Mouse (Mus musculus): ENCODE measurements around the gene Hist1h1d. TPM values are rescaled to one million over a fixed set of nuclear protein-coding genes. Genes with fewer than 3 reads are reported as not detected.

Gene Hist1h1d
- polyA plus RNA-seq, 2 experiments = 0.61 to 0.62 TPM

DNA sequence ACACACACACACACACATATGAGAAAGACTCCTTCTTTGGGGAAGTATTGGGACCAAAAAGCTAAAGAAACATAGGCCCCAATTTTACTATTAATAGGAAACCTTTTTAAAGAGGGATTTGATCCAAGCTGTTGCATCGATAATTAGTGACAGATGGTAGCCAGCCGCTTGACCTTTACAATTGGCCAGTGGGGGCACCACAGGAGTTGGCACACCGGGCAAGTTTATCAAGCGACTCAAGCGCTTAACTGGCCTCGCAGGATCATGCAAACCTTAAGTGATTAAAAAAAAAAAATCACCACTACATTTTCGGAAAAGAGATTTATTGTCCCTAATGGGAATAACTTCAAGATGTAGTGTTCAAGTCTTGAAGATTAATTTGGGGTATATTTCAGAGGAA, 39.6 kb downstream of the Hist1h1d start:
- no peaks in the 10 kb centered on the region for H3K36me3 ChIP-seq (ENCODE audit: control insufficient read depth, insufficient read depth, low read length)
- H3K4me1 ChIP-seq (ENCODE audit: control insufficient read depth, insufficient read depth, low read length) = peaks cover 8% of the 10 kb centered on the region; the same call in 1 of the 2 replicates
- H3K4me3 ChIP-seq (replicated peaks; ENCODE audit: low read length) = no peak overlapping the region
- H3K9me3 ChIP-seq (ENCODE audit: control insufficient read depth, low read length) = no peaks in the 10 kb centered on the region
- 38% methylated on average over 7 of the region's 7 CpGs for WGBS
- peak overlapping the region; percentile 50; the same call in 1 of the 2 replicates for H3K27ac ChIP-seq (replicated peaks; ENCODE audit: low read depth, low read length)
- no peak overlapping the region for H3K4me2 ChIP-seq (replicated peaks; ENCODE audit: low read depth, low read length, severe bottlenecking)
- no peak overlapping the region for H3K9ac ChIP-seq (ENCODE audit: low read depth, low read length, severe bottlenecking)
- H3K27me3 ChIP-seq (ENCODE audit: control insufficient read depth, insufficient read depth, low read length) = no peaks in the 10 kb centered on the region
- no peak for DNase-seq (ENCODE audit: low spot score)
- no peak for ATAC-seq (ENCODE audit: low FRiP score, low read depth)
- TF ChIP-seq POLR2A (IDR thresholded peaks at IDR 0.05; ENCODE audit: borderline replicate concordance, extremely low read depth, insufficient read depth, insufficient read length) = no peak

DNA sequence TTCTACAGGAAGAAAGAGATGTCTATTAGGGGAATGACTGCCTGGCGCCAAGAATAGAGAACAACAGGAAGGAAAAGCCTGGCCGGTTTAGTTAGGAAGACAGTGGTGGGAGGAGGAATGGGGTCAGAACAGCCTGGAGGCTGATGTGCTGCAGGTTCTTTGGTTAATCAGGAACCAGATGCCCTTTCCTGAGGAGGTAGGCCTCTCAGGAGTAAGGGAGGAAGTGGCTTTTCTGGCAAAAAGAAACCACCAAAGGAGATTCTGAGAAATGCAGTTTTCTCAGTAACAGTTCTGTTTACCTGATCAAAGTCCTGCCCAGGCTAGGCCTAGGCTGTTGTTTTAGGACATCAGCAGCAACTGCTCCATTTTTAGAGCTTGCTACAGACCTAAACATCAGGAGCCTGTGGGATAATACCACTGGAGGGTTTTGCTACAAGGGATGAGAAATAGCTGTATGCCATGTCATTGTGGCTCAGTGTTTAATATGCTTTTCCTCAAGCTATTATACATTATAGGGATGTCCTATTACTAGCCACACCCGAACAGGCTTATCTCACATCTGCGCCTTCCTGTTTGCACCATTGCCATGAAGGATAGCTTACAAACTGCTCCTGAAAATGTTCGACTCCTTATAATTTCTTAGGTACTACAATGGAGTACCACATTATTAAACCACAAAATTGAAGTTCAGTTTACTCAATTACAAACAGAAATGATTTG, 40.1 kb downstream of the Hist1h1d start:
- DNase-seq (ENCODE audit: low spot score) = no peak
- TF ChIP-seq POLR2A (IDR thresholded peaks at IDR 0.05; ENCODE audit: borderline replicate concordance, extremely low read depth, insufficient read depth, insufficient read length) = no peak
- Histone ChIP-seq H3K4me1 (ENCODE audit: control insufficient read depth, insufficient read depth, low read length) (peaks cover 8% of the 10 kb centered on the region; the same call in 1 of the 2 replicates), H3K4me3 (replicated peaks; ENCODE audit: low read length) (no peak overlapping the region), H3K4me2 (replicated peaks; ENCODE audit: low read depth, low read length, severe bottlenecking) (no peak overlapping the region), H3K36me3 (ENCODE audit: control insufficient read depth, insufficient read depth, low read length) (no peaks in the 10 kb centered on the region), H3K27ac (replicated peaks; ENCODE audit: low read depth, low read length) (peak overlapping the region; percentile 50), H3K9ac (ENCODE audit: low read depth, low read length, severe bottlenecking) (no peak overlapping the region), H3K9me3 (ENCODE audit: control insufficient read depth, low read length) (no peaks in the 10 kb centered on the region), H3K27me3 (ENCODE audit: control insufficient read depth, insufficient read depth, low read length) (no peaks in the 10 kb centered on the region)
- no peak for ATAC-seq (ENCODE audit: low FRiP score, low read depth)
- WGBS = 61% methylated on average over 5 of the region's 5 CpGs

DNA sequence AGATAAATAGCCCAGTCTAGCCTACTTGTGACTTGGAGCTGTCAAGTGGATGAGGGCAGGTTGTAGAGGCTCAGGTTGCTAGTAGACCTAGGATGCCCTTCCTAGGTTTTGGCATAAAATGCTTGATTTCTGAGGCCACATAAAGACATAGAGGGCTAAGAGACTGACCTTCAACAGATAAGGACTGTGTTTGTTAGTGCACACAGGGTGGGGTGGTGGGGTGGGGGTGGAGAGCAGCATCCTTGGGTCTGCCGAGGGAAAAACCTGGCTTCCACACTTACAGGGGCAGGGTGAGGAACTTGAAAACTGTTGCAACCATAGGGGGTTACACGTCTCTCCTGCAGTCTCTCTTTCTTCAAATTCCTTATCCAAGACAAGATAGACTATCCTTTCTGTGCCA, 42.1 kb downstream of the Hist1h1d start:
- no peak for DNase-seq (ENCODE audit: low spot score)
- H3K36me3 ChIP-seq (ENCODE audit: control insufficient read depth, insufficient read depth, low read length) = no peaks in the 10 kb centered on the region
- H3K27ac ChIP-seq (replicated peaks; ENCODE audit: low read depth, low read length) = no peak overlapping the region
- H3K4me3 ChIP-seq (replicated peaks; ENCODE audit: low read length) = no peak overlapping the region
- 78% methylated on average over 2 of the region's 2 CpGs for WGBS
- no peak overlapping the region for H3K9ac ChIP-seq (ENCODE audit: low read depth, low read length, severe bottlenecking)
- H3K27me3 ChIP-seq (ENCODE audit: control insufficient read depth, insufficient read depth, low read length) = no peaks in the 10 kb centered on the region
- H3K4me1 ChIP-seq (ENCODE audit: control insufficient read depth, insufficient read depth, low read length) = peaks cover 8% of the 10 kb centered on the region; the same call in 1 of the 2 replicates
- no peak for TF ChIP-seq POLR2A (IDR thresholded peaks at IDR 0.05; ENCODE audit: borderline replicate concordance, extremely low read depth, insufficient read depth, insufficient read length)
- H3K4me2 ChIP-seq (replicated peaks; ENCODE audit: low read depth, low read length, severe bottlenecking) = no peak overlapping the region
- ATAC-seq (ENCODE audit: low FRiP score, low read depth) = no peak
- no peaks in the 10 kb centered on the region for H3K9me3 ChIP-seq (ENCODE audit: control insufficient read depth, low read length)

DNA sequence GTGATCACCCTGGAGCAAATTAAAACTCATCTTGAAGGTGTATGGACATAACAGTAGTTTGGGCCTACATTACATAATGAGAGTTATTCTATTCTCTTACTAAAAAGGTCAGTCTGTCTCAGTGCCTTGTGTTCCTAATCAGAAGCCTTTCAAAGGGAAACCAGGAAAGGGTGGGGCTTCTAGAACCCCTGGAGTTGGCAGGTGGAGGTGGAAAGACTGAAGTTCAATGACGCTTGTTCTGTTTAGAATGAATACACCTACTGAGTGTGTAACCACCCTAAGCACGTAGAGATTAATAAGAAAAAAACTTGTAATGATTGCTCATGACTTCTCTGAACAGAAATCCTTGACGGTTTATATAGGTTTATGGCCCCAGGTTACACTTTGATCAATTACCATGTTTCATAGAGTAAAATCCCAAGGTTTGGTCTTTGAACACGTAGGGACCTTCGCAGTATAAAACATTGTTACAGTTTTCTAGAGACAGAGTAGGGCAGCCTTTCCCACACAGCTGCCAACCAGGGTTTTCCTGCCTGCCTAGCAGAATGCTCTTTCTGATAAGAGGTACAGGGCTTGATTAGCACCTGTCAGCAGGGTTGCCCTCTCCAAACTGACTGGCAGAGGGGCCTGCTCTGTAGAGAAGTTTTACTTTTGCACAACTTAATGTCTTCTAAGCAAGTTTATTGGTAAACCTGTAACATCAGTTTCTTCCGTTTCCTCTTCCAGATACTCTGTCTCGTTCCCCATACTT, 42.7 kb downstream of the Hist1h1d start:
- no peak overlapping the region for H3K9ac ChIP-seq (ENCODE audit: low read depth, low read length, severe bottlenecking)
- DNase-seq (ENCODE audit: low spot score) = no peak
- H3K4me1 ChIP-seq (ENCODE audit: control insufficient read depth, insufficient read depth, low read length) = peaks cover 8% of the 10 kb centered on the region; the same call in 1 of the 2 replicates
- no peak for TF ChIP-seq POLR2A (IDR thresholded peaks at IDR 0.05; ENCODE audit: borderline replicate concordance, extremely low read depth, insufficient read depth, insufficient read length)
- WGBS = 72% methylated on average over 7 of the region's 7 CpGs
- no peaks in the 10 kb centered on the region for H3K27me3 ChIP-seq (ENCODE audit: control insufficient read depth, insufficient read depth, low read length)
- H3K36me3 ChIP-seq (ENCODE audit: control insufficient read depth, insufficient read depth, low read length) = no peaks in the 10 kb centered on the region
- no peak overlapping the region for H3K4me3 ChIP-seq (replicated peaks; ENCODE audit: low read length)
- no peak for ATAC-seq (ENCODE audit: low FRiP score, low read depth)
- no peak overlapping the region for H3K27ac ChIP-seq (replicated peaks; ENCODE audit: low read depth, low read length)
- H3K4me2 ChIP-seq (replicated peaks; ENCODE audit: low read depth, low read length, severe bottlenecking) = no peak overlapping the region
- no peaks in the 10 kb centered on the region for H3K9me3 ChIP-seq (ENCODE audit: control insufficient read depth, low read length)

DNA sequence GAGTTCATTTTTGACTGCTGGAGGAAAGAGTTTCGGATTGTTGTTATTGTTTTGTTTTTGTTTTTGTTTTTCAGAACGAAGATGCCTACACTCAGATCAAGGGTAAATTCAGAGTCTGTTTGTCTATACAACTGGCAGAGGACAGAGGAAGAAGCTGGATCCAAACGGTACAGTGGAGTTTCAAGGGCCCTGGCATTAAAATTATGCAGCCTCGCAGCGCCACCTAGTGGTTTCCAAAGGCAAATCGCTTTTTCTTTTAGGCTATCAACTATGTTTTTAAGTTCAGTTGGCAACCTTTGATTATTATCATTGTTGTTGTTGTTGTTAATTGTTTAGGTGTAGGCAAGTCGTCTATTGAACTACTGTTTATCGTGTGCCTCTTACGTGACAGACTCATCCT, 44.9 kb downstream of the Hist1h1d start:
- H3K4me1 ChIP-seq (ENCODE audit: control insufficient read depth, insufficient read depth, low read length) = peaks cover 4% of the 10 kb centered on the region; the same call in 1 of the 2 replicates
- no peak overlapping the region for H3K9ac ChIP-seq (ENCODE audit: low read depth, low read length, severe bottlenecking)
- WGBS = 7% methylated on average over 9 of the region's 9 CpGs
- ATAC-seq (ENCODE audit: low FRiP score, low read depth) = peak; percentile 60; the same call in 1 of the 2 replicates
- no peaks in the 10 kb centered on the region for H3K9me3 ChIP-seq (ENCODE audit: control insufficient read depth, low read length)
- H3K27me3 ChIP-seq (ENCODE audit: control insufficient read depth, insufficient read depth, low read length) = no peaks in the 10 kb centered on the region
- H3K4me2 ChIP-seq (replicated peaks; ENCODE audit: low read depth, low read length, severe bottlenecking) = no peak overlapping the region
- no peak overlapping the region for H3K27ac ChIP-seq (replicated peaks; ENCODE audit: low read depth, low read length)
- H3K36me3 ChIP-seq (ENCODE audit: control insufficient read depth, insufficient read depth, low read length) = no peaks in the 10 kb centered on the region
- no peak overlapping the region for H3K4me3 ChIP-seq (replicated peaks; ENCODE audit: low read length)
- DNase-seq (ENCODE audit: low spot score) = peak; percentile 85
- TF ChIP-seq POLR2A (IDR thresholded peaks at IDR 0.05; ENCODE audit: borderline replicate concordance, extremely low read depth, insufficient read depth, insufficient read length) = no peak
